Mouse (Mus musculus): ENCODE measurements around the gene Fuca1. TPM values are rescaled to one million over a fixed set of nuclear protein-coding genes. Genes with fewer than 3 reads are reported as not detected.

Gene Fuca1
- total RNA-seq, 2 experiments from 2014 or later, result 31.7 to 40.0 TPM

Other genes starting within 250 kb of the Fuca1 start
- under 1 TPM; 0.20 to 0.36 TPM for gene Ifnlr1, start 234.4 kb upstream of the Fuca1 start, total RNA-seq (2021)
- gene Il22ra1, start 192.6 kb upstream of the Fuca1 start, total RNA-seq (2021), result under 1 TPM; 0.12 to 0.20 TPM
- gene Myom3, start 161.0 kb upstream of the Fuca1 start, total RNA-seq (2021), result 1 to 10 TPM; 1.5 to 1.8 TPM
- gene Srsf10, start 65.0 kb upstream of the Fuca1 start, total RNA-seq (2021), result 10 to 100 TPM; 51.3 to 88.9 TPM
- 10 to 100 TPM; 41.2 to 44.6 TPM for gene Pnrc2, start 46.9 kb upstream of the Fuca1 start, total RNA-seq (2021)
- gene Cnr2, start 25.3 kb upstream of the Fuca1 start, total RNA-seq (2021), result under 1 TPM; 0.12 to 0.14 TPM
- 10 to 100 TPM; 28.9 to 30.6 TPM for gene Hmgcl, start 25.7 kb downstream of the Fuca1 start, total RNA-seq (2021)
- gene Gale, start 43.0 kb downstream of the Fuca1 start, total RNA-seq (2021), result 10 to 100 TPM; 22.4 to 24.1 TPM
- 10 to 100 TPM; 80.0 to 86.1 TPM for gene Lypla2, start 51.9 kb downstream of the Fuca1 start, total RNA-seq (2021)
- gene Pithd1, start 66.5 kb downstream of the Fuca1 start, total RNA-seq (2021), result 10 to 100 TPM; 82.7 to 91.9 TPM
- 10 to 100 TPM; 27.7 to 29.4 TPM for gene Eloa, start 101.0 kb downstream of the Fuca1 start, total RNA-seq (2021)
- gene Rpl11, start 132.7 kb downstream of the Fuca1 start, total RNA-seq (2021), result 100 to 1,000 TPM; 248 to 256 TPM
- 10 to 100 TPM; 35.3 to 40.7 TPM for gene Id3, start 222.8 kb downstream of the Fuca1 start, total RNA-seq (2021)

Measured in left cerebral cortex, postnatal 36 days (tissue).